Mouse (Mus musculus): Measurements from ENCODE around the gene Cables2. TPM values are rescaled to one million over a fixed set of nuclear protein-coding genes. Genes with fewer than 3 reads are reported as not detected.

Cables2 gene
- 14.7 and 16.6 TPM in 2 replicates for polyA plus RNA-seq (2015; fragmentation: Nextera tagmentation; extraction: Ambion mirVana)

- Histone ChIP-seq H3K9me3 (no peaks in the 10 kb centered on the region), H3K36me3 (peaks cover 17% of the 10 kb centered on the region), H3K4me3 (peak within 1 kb of the TSS; percentile 92), H3K9ac (peak within 1 kb of the TSS; percentile 96), H3K4me1 (peaks cover 40% of the 10 kb centered on the region), H3K4me2 (replicated peaks) (peak within 1 kb of the TSS; percentile 89), H3K27me3 (0 out of 2 replicates have a peak, but pooled peaks cover 3% of the 10 kb centered on the region), H3K27ac (0 out of 2 replicates have a peak within 1 kb of the TSS, but pooled peaks have one; percentile 15)
- ATAC-seq (ENCODE audit: low FRiP score, low read depth): peak; percentile 95
- 8% methylated on average over 55 of the region's 68 CpGs for WGBS
Observed at GRCm38 (mm10) chr2:180273394-180274244, at the start of gene Cables2. Gene Cables2, minus strand, starts transcription at chr2:180273496.

- Histone ChIP-seq H3K27me3 (no peaks in the 10 kb centered on the region), H3K9ac (no peak overlapping the region), H3K9me3 (no peaks in the 10 kb centered on the region), H3K4me3 (no peak overlapping the region), H3K4me2 (replicated peaks) (peak overlapping the region; percentile 21; the same call in 1 of the 2 replicates), H3K36me3 (no peaks in the 10 kb centered on the region), H3K27ac (no peak overlapping the region), H3K4me1 (peaks cover 17% of the 10 kb centered on the region)
- ATAC-seq (ENCODE audit: low FRiP score, low read depth): no peak
- WGBS: 14% methylated on average over 14 of the region's 14 CpGs
Observed at GRCm38 (mm10) chr2:180322674-180323355, 49.5 kb upstream of the Cables2 start.

- 71% methylated on average over 4 of the region's 4 CpGs for WGBS
- no peak for ATAC-seq (ENCODE audit: low FRiP score, low read depth)
- H3K4me2 ChIP-seq (replicated peaks): no peak overlapping the region
- no peaks in the 10 kb centered on the region for H3K36me3 ChIP-seq
- no peaks in the 10 kb centered on the region for H3K27me3 ChIP-seq
- H3K9ac ChIP-seq: no peak overlapping the region
- no peaks in the 10 kb centered on the region for H3K9me3 ChIP-seq
- H3K27ac ChIP-seq: no peak overlapping the region
- no peak overlapping the region for H3K4me3 ChIP-seq
- H3K4me1 ChIP-seq: peaks cover 10% of the 10 kb centered on the region
Observed at GRCm38 (mm10) chr2:180320216-180320615, 46.9 kb upstream of the Cables2 start.

GRCm38 (mm10) chr2:180317591-180317990 lies 44.3 kb upstream of the Cables2 start:
- Histone ChIP-seq H3K4me2 (replicated peaks) (no peak overlapping the region), H3K27me3 (no peaks in the 10 kb centered on the region), H3K4me1 (peaks cover 3% of the 10 kb centered on the region; the same call in 1 of the 2 replicates), H3K9ac (no peak overlapping the region), H3K36me3 (no peaks in the 10 kb centered on the region), H3K4me3 (no peak overlapping the region), H3K9me3 (no peaks in the 10 kb centered on the region), H3K27ac (no peak overlapping the region)
- WGBS: 78% methylated on average over 7 of the region's 7 CpGs
- ATAC-seq (ENCODE audit: low FRiP score, low read depth): no peak

GRCm38 (mm10) chr2:180314292-180314691 lies 41.0 kb upstream of the Cables2 start:
- Histone ChIP-seq H3K9me3 (no peaks in the 10 kb centered on the region), H3K36me3 (no peaks in the 10 kb centered on the region), H3K27ac (no peak overlapping the region), H3K4me1 (no peaks in the 10 kb centered on the region), H3K9ac (no peak overlapping the region), H3K4me2 (replicated peaks) (no peak overlapping the region), H3K27me3 (no peaks in the 10 kb centered on the region), H3K4me3 (no peak overlapping the region)
- ATAC-seq (ENCODE audit: low FRiP score, low read depth): no peak
- 85% methylated on average over 2 of the region's 2 CpGs for WGBS

GRCm38 (mm10) chr2:180311147-180311546 lies 37.9 kb upstream of the Cables2 start:
- no peaks in the 10 kb centered on the region for H3K36me3 ChIP-seq
- no peak overlapping the region for H3K27ac ChIP-seq
- WGBS: 82% methylated on average over 4 of the region's 4 CpGs
- H3K9me3 ChIP-seq: no peaks in the 10 kb centered on the region
- H3K27me3 ChIP-seq: no peaks in the 10 kb centered on the region
- no peak overlapping the region for H3K4me3 ChIP-seq
- no peak for ATAC-seq (ENCODE audit: low FRiP score, low read depth)
- no peak overlapping the region for H3K4me2 ChIP-seq (replicated peaks)
- H3K4me1 ChIP-seq: no peaks in the 10 kb centered on the region
- no peak overlapping the region for H3K9ac ChIP-seq

GRCm38 (mm10) chr2:180307680-180308079 lies 34.4 kb upstream of the Cables2 start:
- ATAC-seq (ENCODE audit: low FRiP score, low read depth): no peak
- no peaks in the 10 kb centered on the region for H3K27me3 ChIP-seq
- H3K4me3 ChIP-seq: no peak overlapping the region
- H3K9me3 ChIP-seq: 0 out of 2 replicates have a peak, but pooled peaks cover 3% of the 10 kb centered on the region
- no peaks in the 10 kb centered on the region for H3K36me3 ChIP-seq
- no peaks in the 10 kb centered on the region for H3K4me1 ChIP-seq
- no peak overlapping the region for H3K9ac ChIP-seq
- no peak overlapping the region for H3K4me2 ChIP-seq (replicated peaks)
- WGBS: 45% methylated on average over 2 of the region's 2 CpGs
- no peak overlapping the region for H3K27ac ChIP-seq

- Histone ChIP-seq H3K4me3 (no peak overlapping the region), H3K27me3 (no peaks in the 10 kb centered on the region), H3K4me1 (no peaks in the 10 kb centered on the region), H3K4me2 (replicated peaks) (no peak overlapping the region), H3K36me3 (no peaks in the 10 kb centered on the region), H3K9ac (no peak overlapping the region), H3K27ac (no peak overlapping the region), H3K9me3 (0 out of 2 replicates have a peak, but pooled peaks cover 3% of the 10 kb centered on the region)
- no peak for ATAC-seq (ENCODE audit: low FRiP score, low read depth)
- WGBS: 83% methylated on average over 8 of the region's 8 CpGs
Observed at GRCm38 (mm10) chr2:180306423-180307168, 33.3 kb upstream of the Cables2 start.

- ATAC-seq (ENCODE audit: low FRiP score, low read depth): no peak
- 75% methylated on average over 2 of the region's 2 CpGs for WGBS
- Histone ChIP-seq H3K27me3 (no peaks in the 10 kb centered on the region), H3K4me1 (no peaks in the 10 kb centered on the region), H3K36me3 (no peaks in the 10 kb centered on the region), H3K4me3 (no peak overlapping the region), H3K27ac (no peak overlapping the region), H3K4me2 (replicated peaks) (no peak overlapping the region), H3K9ac (no peak overlapping the region), H3K9me3 (0 out of 2 replicates have a peak, but pooled peaks cover 3% of the 10 kb centered on the region)
Observed at GRCm38 (mm10) chr2:180306009-180306408, 32.7 kb upstream of the Cables2 start.

- no peak overlapping the region for H3K9ac ChIP-seq
- H3K27me3 ChIP-seq: no peaks in the 10 kb centered on the region
- 77% methylated on average over 3 of the region's 3 CpGs for WGBS
- no peak for ATAC-seq (ENCODE audit: low FRiP score, low read depth)
- no peak overlapping the region for H3K27ac ChIP-seq
- 0 out of 2 replicates have a peak, but pooled peaks cover 3% of the 10 kb centered on the region for H3K9me3 ChIP-seq
- no peak overlapping the region for H3K4me3 ChIP-seq
- no peak overlapping the region for H3K4me2 ChIP-seq (replicated peaks)
- no peaks in the 10 kb centered on the region for H3K36me3 ChIP-seq
- no peaks in the 10 kb centered on the region for H3K4me1 ChIP-seq
Observed at GRCm38 (mm10) chr2:180305490-180305889, 32.2 kb upstream of the Cables2 start.

- no peak for ATAC-seq (ENCODE audit: low FRiP score, low read depth)
- Histone ChIP-seq H3K36me3 (no peaks in the 10 kb centered on the region), H3K27me3 (no peaks in the 10 kb centered on the region), H3K4me1 (no peaks in the 10 kb centered on the region), H3K9me3 (0 out of 2 replicates have a peak, but pooled peaks cover 3% of the 10 kb centered on the region), H3K9ac (no peak overlapping the region), H3K4me2 (replicated peaks) (no peak overlapping the region), H3K4me3 (no peak overlapping the region), H3K27ac (no peak overlapping the region)
- 66% methylated on average over 4 of the region's 4 CpGs for WGBS
Observed at GRCm38 (mm10) chr2:180304554-180304953, 31.3 kb upstream of the Cables2 start.

All from limb, embryonic 13.5 days (tissue).